Mouse (Mus musculus) E14TG2a.4 (cell line): ENCODE data around the gene Ccdc57.
"Not testable (repeated sequence)": the region's sequence is repeated elsewhere in the genome, so short reads cannot be mapped to it uniquely, and the experiment has no call there.

Experiments
- H3K27me3 ChIP-seq: 2 replicates; pipeline ENCODE4 v1.6.1; 2014; ENCODE audit warnings: low read length, control low read depth; ENCODE audit not compliant: insufficient read depth
- H3K36me3 ChIP-seq: 2 replicates; pipeline ENCODE4 v1.6.1; 2014; ENCODE audit warnings: low read length, control low read depth; ENCODE audit not compliant: insufficient read depth
- H3K4me1 ChIP-seq: replicated peaks from 2 replicates; pipeline ENCODE4 v1.6.1; 2014; ENCODE audit warnings: low read depth, low read length, control low read depth
- H3K4me3 ChIP-seq: replicated peaks from 2 replicates; pipeline ENCODE4 v1.5.1; 2014; ENCODE audit warnings: mild to moderate bottlenecking, low read length
- H3K9me3 ChIP-seq: 2 replicates; pipeline ENCODE4 v1.6.1; 2014; ENCODE audit warnings: low read length, control low read depth
- CTCF ChIP-seq: conservative IDR thresholded peaks from 2 replicates; pipeline ENCODE4 v1.5.1; 2014; ENCODE audit warnings: low read length
- NANOG ChIP-seq: IDR thresholded peaks from 2 replicates; pipeline ENCODE4 v1.6.1; 2014; ENCODE audit warnings: borderline replicate concordance, low read length, mixed read lengths
- POU5F1 ChIP-seq: IDR thresholded peaks from 2 replicates; pipeline ENCODE4 v1.6.1; 2014; ENCODE audit warnings: low read length, borderline replicate concordance

The Ccdc57 gene

GRCm38 (mm10) chr11:120799316-120799890 is 133.3 kb downstream of the Ccdc57 start:
- H3K4me1 ChIP-seq: peaks cover 52% of the 10 kb centered on the region

GRCm38 (mm10) chr11:120798244-120798643 is 134.4 kb downstream of the Ccdc57 start:
- no peak overlapping the region for H3K4me3 ChIP-seq
- H3K27me3 ChIP-seq: no peaks in the 10 kb centered on the region
- H3K36me3 ChIP-seq: peaks cover 22% of the 10 kb centered on the region
- no peaks in the 10 kb centered on the region for H3K9me3 ChIP-seq
- peaks cover 54% of the 10 kb centered on the region for H3K4me1 ChIP-seq
- TF ChIP-seq POU5F1 (no peak), CTCF (no peak), NANOG (no peak)

More at GRCm38 (mm10) chr11:120799316-120799890, 133.3 kb downstream of the Ccdc57 start:
- peaks cover 10% of the 10 kb centered on the region for H3K36me3 ChIP-seq
- no peaks in the 10 kb centered on the region for H3K27me3 ChIP-seq
- H3K9me3 ChIP-seq: no peaks in the 10 kb centered on the region
- no peak for TF ChIP-seq CTCF
- no peak for TF ChIP-seq NANOG
- no peak for TF ChIP-seq POU5F1
- no peak overlapping the region for H3K4me3 ChIP-seq

- no peaks in the 10 kb centered on the region for H3K27me3 ChIP-seq
- H3K4me1 ChIP-seq: peaks cover 59% of the 10 kb centered on the region
- H3K4me3 ChIP-seq: peak overlapping the region; percentile 100
- peaks cover 38% of the 10 kb centered on the region for H3K36me3 ChIP-seq
- TF ChIP-seq NANOG: no peak
- no peaks in the 10 kb centered on the region for H3K9me3 ChIP-seq
Measured at GRCm38 (mm10) chr11:120796614-120796946, 136.1 kb downstream of the Ccdc57 start.

- TF ChIP-seq CTCF (no peak), POU5F1 (no peak), NANOG (no peak)
- H3K27me3 ChIP-seq: no peaks in the 10 kb centered on the region
- no peaks in the 10 kb centered on the region for H3K9me3 ChIP-seq
- peaks cover 56% of the 10 kb centered on the region for H3K4me1 ChIP-seq
- H3K36me3 ChIP-seq: peaks cover 44% of the 10 kb centered on the region
- peak within 1 kb of the TSS; percentile 100 for H3K4me3 ChIP-seq
Measured at GRCm38 (mm10) chr11:120795756-120796613, 136.7 kb downstream of the Ccdc57 start, which contains the start of gene Dus1l. Dus1l (minus strand) TSS chr11:120796403.

GRCm38 (mm10) chr11:120792652-120793051 is 140.0 kb downstream of the Ccdc57 start:
- Histone ChIP-seq H3K36me3 (peaks cover 76% of the 10 kb centered on the region), H3K9me3 (no peaks in the 10 kb centered on the region), H3K4me1 (peaks cover 41% of the 10 kb centered on the region), H3K27me3 (no peaks in the 10 kb centered on the region), H3K4me3 (no peak overlapping the region)
- TF ChIP-seq NANOG (no peak), CTCF (no peak), POU5F1 (no peak)

- Histone ChIP-seq H3K4me1 (peaks cover 48% of the 10 kb centered on the region), H3K4me3 (no peak overlapping the region), H3K27me3 (no peaks in the 10 kb centered on the region), H3K9me3 (no peaks in the 10 kb centered on the region), H3K36me3 (peaks cover 96% of the 10 kb centered on the region)
- TF ChIP-seq CTCF (no peak), NANOG (no peak), POU5F1 (no peak)
Measured at GRCm38 (mm10) chr11:120789810-120790209, 142.9 kb downstream of the Ccdc57 start.

- no peak overlapping the region for H3K4me3 ChIP-seq
- no peaks in the 10 kb centered on the region for H3K27me3 ChIP-seq
- TF ChIP-seq POU5F1: no peak
- TF ChIP-seq NANOG: no peak
- no peak for TF ChIP-seq CTCF
- peaks cover 92% of the 10 kb centered on the region for H3K36me3 ChIP-seq
- H3K9me3 ChIP-seq: no peaks in the 10 kb centered on the region
- peaks cover 45% of the 10 kb centered on the region for H3K4me1 ChIP-seq
Measured at GRCm38 (mm10) chr11:120789355-120789754, 143.3 kb downstream of the Ccdc57 start.

GRCm38 (mm10) chr11:120788460-120788859 is 144.2 kb downstream of the Ccdc57 start:
- peaks cover 83% of the 10 kb centered on the region for H3K36me3 ChIP-seq
- peaks cover 38% of the 10 kb centered on the region for H3K4me1 ChIP-seq
- not testable (repeated sequence) for H3K9me3 ChIP-seq, H3K4me3 ChIP-seq, H3K27me3 ChIP-seq

- peak overlapping the region; percentile 95 for H3K4me3 ChIP-seq
- no peaks in the 10 kb centered on the region for H3K9me3 ChIP-seq
- H3K36me3 ChIP-seq: peaks cover 77% of the 10 kb centered on the region
- H3K4me1 ChIP-seq: peaks cover 62% of the 10 kb centered on the region
- H3K27me3 ChIP-seq: no peaks in the 10 kb centered on the region
- TF ChIP-seq CTCF (no peak), NANOG (no peak), POU5F1 (no peak)
Measured at GRCm38 (mm10) chr11:120785145-120785544, 147.5 kb downstream of the Ccdc57 start.
